Mouse (Mus musculus): ENCODE results near the gene Mobp.

- TF ChIP-seq CTCF (IDR thresholded peaks at IDR 0.05; ENCODE audit: low read depth, low read length), result peak; percentile 67
- TF ChIP-seq POLR2A (IDR thresholded peaks at IDR 0.05; ENCODE audit: borderline replicate concordance, low read depth, low read length), result no peak
Observed at GRCm38 (mm10) chr9:120210068-120210467, 60.6 kb downstream of the Mobp start.

Measured in bone marrow macrophage, adult 2 months (primary cell).